Mouse (Mus musculus): ENCODE measurements around the gene Chn2.

DNA sequence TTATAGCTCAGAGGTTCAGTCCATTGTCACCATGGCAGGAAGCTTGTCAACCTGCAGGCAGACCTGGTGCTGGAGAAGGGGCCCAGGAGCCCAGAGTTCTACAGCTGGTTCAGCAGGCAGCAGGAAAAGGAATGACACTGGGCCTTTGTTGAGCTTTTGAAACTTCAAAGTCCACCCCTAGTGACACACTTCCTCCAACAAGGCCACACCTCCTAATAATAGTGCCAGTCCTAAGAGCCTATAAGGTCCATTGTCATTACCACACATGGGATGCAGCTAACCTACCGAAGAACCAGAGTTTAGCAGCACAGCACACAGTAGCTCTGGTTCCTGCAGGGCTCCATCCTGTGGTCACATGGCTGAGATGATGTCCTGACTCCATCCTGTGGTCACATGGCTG is 13.3 kb downstream of the Chn2 start:
- TF ChIP-seq FLI1 (IDR thresholded peaks at IDR 0.05; ENCODE audit: low read length) (no peak), GATA1 (IDR thresholded peaks at IDR 0.05; ENCODE audit: borderline replicate concordance, low read length) (no peak)
